Mouse (Mus musculus) frontal cortex, adult (tissue): ENCODE data around the gene Cox7a2l.
A peak's percentile ranks its signal among the peaks of the same experiment; 100 is the strongest.

Source experiments
- ATAC-seq: cut with Nextera tagmentation; 2 replicates; pipeline ENCODE4 v1.9.2; 2017; ENCODE audit warnings: mild to moderate bottlenecking, moderate library complexity, mixed read lengths; ENCODE audit not compliant: low TSS enrichment

Cox7a2l gene

DNA sequence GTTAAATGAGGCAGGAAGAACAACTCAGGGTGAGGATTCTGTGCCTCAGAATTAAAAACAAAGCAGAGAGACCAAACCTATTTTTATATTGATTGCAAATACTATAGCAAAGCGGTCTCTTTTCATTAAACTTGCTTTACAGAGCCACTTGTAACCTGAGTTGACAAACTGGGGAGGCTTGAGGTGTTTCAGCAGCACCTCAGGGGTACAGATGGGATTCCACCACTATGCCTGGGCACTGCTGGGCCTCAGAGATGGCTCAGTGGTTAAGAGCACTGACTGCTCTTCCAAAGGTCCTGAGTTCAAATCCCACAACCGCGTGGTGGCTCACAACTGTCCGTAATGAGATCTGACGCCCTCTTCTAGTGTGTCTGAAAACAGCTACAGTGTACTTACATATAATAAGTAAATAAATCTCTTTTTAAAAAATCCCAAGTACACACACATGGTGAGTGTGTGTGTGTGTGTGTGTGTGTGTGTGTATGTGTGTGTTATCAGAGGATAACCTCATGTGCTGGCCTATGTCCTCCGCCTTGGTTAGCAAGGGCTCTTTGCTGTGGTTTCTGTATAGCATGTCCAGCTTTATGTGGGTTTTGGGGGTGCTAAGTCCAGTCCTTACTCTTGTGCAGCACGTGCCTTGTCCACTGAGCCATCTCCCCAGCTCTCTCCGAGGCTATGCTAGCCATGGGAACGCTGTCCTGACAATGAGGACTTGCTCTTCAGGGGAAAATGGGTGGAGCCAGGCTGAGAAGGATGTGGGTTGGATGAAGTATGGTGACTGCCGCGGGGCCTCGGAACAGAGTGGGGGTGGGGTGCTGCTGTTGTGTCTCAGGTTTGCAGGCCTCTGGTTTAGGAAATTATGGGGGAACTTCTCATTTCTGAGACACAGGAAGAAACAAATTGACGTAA is 9.7 kb upstream of the Cox7a2l start:
- ATAC-seq: no peak

DNA sequence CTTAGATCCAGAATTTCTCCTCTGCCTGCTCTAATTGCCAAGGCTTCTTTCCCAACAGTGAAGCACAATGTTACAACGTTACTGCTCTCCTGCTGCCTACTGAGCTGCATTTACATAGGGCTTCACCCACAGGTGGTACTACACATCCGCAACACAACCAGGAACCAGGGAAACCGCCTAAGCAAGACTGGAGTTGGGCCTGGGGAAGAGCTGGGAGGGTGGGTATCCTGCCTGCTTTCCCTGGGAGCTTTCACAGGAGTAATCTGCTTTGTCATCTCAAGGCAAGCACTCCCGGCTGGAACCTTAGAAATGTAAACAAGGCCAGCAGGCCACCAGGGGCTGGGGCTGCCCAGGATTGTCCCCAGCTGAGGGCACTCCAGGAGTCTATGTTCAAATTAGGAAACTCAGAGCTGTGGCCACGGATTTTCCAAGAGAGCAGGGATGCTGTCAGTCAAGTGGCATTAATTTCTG is 9.0 kb upstream of the Cox7a2l start:
- ATAC-seq: no peak

DNA sequence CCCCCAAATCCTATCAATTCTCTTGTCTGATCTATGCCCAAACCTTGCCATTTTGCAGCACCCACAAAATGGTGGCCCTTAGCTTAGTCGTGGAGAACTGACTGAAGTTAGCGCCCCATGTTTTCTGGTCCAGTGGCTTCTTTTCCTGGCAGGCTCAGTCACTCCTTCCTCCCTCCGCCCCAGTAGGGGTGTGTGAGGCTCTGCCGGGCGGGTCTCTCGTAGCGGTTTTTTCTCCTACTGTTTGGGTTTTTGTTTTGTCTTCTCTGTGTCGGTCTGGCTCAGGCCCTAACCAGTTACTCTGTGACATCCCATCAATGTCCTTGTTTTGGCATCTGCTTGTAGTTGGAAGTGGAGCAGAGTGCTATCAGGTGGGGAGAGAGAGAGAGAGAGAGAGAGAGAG is 8.5 kb upstream of the Cox7a2l start:
- no peak for ATAC-seq

DNA sequence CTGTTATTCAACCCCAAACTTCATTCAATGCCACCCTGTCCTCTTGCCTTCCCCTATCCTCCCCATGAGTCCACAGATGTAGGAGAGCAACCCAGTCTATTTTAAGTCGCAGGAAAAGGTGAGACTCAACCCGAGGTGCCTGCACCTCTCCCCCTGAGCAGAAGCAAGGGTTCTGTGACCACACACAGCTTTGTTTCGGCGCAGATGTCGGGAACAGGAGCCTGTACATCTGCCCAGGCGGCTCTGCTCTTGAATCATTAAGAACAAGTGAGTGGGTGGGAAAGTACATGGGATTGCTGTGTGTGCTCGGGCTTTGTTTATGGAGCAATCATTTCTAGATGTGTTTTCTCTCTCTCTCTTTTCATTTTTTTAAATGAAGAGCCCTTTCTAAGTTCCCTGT is 7.6 kb upstream of the Cox7a2l start:
- ATAC-seq: no peak

DNA sequence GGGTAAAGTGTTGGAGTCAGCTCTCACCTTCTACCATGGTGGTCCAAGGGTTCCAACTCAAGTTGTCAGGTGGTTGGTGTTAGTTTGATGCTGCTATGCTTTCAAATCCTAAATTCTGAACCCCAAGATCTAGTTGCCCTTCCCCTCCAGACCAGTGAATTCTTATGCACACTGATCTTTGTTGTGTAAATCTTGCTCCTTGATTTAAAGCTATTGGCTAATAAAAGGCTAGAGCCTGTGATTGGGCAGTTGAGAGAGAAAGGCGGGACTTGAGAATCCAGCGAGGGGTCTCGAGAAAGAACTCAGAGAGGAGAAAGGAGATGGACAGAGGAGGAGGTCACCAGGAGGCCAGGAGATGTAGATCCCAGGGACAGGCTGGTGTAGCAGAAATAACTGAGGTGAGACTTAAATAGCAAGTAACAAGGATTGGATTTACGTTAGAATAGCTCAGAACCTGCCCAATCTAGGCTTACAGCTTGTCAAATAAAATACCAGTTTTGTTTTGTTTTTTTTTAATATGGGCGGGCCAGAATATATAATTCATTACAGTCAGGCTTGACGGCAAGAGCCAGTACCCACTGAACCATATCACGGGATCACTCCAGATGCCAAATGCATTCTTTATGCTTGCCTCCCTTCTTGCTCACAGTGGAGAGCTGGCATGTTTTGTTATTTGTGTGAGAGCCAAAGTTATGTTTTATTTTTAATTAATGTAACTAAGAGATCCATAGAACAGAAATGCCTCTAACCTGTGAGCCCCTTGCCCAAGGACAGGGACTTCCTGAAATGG is 5.7 kb upstream of the Cox7a2l start:
- no peak for ATAC-seq

DNA sequence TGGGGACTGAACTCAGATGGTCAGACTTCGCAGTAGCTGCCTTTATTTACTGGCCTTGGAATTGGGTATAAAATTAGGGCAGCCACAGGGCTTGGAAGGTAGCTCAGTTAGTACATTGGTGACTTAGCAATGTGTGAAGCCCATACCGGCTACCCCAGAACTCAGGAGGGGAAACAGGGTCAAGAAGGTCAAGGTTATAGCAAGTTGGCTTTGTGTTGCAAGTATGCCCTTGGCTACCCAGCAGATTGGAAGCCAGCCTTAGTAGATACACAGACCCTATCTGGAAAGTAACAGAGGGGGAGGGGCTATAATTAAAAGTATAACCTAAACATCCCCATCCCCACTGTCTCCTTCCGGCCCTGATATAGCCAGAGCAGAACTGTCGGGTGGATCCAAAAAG is 4.8 kb upstream of the Cox7a2l start:
- no peak for ATAC-seq

DNA sequence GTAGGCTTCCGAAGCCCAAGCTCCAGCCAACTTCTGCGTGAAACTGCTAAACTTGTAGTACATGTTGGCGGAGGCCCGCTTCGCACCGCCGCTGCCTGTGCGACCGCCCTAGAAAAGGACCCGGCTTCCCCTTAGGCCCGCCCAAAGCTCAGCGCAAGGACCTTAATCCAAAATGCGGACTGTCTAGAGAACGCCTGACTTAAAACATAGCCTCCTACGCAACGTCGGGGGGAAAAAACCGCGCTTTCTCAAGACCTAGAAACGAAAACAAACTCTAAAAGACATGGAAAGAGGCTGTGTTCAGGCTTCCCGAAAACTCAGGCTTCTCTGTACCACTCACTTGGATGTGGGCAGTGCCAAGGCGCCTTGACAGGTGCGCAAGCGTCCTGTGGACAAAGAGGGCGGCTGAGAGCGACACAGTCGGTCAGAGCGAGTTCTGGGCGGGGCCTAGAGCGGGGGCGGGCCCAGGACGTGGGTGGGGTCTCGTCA is 2.9 kb downstream of the Cox7a2l start:
- ATAC-seq: peak; percentile 88

DNA sequence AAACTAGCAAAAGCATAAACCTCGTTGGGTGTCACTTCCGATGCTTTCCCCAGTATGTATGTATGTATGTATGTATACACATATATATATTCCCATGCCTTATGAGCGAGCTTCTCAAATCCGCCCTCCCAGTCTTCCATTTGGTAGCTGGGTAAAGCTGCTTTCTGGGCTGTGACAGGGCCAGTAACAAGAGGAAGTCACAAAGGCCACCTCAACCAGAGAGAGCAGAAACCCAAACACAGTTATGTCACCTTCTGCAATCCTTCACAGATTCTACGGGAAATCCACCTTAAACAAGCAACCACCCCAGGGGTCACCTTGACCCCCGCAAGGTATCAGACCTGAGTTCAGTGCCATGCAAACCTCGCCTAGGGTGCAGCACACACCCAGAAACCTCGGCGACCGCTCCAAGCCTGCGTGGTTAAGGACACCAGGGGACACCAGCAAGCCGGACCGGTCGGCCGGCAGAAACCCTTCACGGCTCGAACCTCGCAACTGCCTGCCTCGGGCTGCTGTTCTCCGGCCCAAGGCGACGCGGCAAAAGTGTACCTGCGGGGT is 3.4 kb downstream of the Cox7a2l start:
- ATAC-seq: peak; percentile 29

DNA sequence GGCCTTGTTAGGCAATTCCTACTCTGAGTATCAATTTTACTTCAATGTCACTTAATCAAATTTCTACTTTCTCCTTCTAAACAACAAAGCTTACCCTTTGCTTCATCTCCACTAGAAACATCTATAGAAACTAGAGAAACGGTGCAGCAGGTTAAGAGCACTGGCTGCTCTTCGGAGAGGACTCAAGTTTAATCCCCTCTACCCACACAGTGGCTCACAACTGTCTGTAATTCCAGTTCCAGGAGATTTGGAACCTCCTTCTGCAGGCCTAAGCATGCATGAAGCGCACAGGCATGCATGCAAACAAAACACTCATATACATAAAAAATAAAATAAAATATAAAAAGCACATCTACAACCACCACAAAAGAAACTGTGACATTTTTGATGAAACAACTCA is 5.0 kb downstream of the Cox7a2l start:
- no peak for ATAC-seq

DNA sequence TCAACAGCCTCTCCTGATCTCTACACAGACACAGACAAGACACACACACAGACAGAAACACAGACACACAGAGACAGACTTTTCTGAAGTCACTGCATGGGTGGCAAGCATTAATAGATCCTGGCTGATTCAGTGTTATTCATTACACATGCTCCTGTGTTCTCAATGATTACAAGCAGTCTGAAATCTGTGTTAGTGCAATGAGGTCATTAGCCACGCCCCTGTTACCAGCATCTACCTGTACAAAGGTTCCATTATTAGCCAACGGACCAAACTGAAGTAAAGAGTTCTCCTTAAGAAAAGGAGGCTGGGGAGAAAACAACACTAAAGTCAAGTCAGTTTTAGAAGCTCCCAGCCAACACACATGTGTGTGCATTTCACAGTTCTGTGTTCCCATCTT is 13.4 kb downstream of the Cox7a2l start:
- no peak for ATAC-seq

DNA sequence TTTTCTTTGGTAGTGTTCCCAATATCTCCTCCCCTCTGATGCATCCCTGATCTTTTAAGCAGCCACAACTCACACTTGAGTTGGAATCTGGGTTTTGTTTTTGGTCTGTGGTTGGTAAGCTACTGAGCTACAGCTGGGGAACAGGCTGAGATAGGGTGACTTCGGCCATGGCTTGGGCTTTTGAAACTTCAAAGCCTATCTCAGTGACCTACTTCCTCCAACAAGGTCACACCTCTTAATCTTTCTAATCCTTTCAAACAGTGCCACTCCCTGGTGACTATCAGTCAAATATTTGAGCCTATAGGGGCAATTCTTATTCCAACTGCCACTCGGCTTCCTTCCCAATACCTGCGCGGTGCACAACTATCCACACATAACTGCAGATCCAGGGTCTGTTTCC is 17.4 kb downstream of the Cox7a2l start:
- ATAC-seq: no peak

DNA sequence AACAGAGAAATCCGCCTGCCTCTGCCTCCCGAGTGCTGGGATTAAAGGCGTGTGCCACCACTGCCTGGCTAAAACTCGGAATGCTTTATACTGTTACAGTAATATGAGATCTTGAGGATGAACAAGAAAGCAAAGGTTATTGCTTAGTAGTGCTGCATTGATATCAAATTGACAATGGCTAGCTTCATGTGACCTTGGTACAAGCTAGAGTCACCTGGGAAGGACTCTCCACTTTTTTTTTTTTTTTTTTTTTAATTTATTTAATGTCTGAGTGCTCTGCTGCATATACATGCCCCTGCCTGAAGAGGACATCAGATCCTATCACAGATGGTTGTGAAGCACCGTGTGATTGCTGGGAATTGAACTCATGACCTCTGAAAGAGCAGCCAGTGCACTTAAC is 18.2 kb downstream of the Cox7a2l start:
- no peak for ATAC-seq

DNA sequence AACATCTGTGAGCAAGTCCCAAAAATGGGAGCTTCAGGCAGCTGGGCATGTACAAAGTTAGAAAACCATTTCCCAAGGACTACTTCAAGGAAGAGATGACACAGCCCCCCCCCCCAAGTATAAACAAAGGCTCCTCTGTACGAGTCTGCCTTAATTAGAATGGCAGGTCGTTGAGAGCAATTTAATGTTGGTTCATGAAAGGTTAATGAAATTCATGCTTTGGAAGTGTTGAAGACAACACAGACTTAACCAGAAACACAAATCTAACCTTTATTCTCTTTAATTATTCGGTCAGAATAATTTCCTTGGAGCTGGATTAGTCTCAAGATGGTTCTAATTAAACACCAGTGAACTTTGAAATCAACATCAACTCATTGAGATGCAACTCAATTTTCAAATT is 29.4 kb downstream of the Cox7a2l start:
- no peak for ATAC-seq

DNA sequence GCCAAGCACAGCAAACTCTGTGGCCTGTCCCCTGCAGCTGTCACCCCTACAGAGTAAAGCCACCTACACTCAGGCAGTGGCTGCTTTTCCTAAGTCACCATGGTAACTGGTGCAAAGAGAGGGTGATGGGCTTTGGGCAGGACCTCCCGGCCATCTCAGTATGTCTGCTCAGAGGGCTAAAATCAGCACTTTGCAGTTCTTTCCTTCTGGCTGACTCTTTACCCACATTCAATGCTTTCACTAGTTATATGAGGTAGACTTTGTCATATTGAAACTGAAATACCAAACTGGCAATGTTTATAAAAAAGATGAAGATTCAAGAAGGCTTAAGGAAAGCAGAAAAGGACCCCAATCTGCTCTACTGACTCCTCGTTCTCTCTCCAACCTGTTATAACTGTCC is 33.3 kb downstream of the Cox7a2l start:
- no peak for ATAC-seq

DNA sequence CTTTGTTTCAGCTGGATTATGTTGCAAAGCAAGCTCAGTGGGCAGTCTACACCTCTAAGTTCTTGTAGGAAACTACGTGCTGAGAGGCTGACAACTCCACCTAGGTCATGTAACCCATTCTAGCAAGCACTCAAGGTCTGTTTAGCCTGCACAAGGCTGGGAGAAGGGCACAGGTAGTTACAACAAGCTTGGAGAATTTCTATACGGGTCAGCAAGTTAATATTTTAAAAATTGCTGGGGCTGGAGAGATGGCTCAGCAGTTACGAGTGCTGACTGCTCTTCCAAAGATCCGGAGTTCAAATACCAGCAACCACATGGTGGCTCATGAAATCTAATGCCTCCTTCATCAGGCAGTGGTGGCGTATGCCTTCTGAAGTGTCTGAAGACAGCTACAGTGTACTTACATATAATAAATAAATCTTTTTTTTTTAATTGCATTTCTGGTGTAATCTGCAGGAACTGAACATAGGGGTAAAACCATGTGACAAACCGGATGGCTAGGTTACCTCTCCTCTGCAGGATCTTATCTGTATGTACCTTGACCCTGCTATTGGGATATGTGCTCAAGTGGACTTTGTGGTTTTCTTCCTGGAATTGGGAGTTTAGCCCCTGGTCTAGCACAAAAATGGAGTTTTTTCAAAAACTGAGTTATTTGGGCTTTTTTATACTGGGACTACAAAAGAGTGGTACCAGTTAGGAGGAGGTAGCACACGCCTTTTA is 34.2 kb downstream of the Cox7a2l start:
- ATAC-seq: no peak

DNA sequence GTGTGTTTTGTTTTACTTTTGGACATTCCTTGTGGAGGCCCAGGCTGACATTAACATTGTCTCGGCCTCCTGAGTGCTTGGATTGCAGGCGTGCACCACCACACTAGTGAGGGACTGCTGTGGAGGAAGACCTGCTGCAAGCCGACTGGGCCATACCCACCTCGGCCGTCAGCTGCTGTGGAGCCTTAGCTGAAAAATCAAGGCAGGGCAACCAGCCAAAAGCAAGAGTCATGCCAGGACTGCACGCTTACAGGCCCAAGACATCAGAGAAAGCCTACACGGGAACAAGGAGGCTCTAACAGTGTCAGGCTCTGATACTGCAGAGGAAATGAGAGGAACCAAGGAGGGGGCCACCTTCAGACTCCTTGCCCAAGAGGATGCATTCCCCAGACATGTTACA is 35.6 kb downstream of the Cox7a2l start:
- ATAC-seq: peak; percentile 43; the same call in 1 of the 2 replicates

DNA sequence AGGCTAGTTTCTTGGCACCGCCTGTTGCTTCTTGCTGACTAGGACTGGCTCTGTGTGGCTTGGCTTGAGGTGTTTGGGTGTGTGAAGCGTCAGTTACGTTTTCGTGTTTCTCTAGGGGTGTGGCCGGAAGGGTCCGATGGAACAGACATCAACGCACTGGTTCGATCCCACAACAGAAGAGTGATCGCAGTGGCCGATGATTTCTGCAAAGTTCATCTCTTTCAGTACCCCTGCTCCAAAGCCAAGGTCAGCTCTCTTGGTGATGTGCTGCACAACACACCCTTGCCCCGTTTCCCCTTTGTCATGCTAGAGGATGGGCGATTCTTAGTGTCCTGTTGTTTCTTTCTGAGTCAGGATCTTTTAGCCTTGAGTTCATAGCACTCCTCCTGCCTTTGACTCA is 40.0 kb downstream of the Cox7a2l start:
- ATAC-seq: no peak

DNA sequence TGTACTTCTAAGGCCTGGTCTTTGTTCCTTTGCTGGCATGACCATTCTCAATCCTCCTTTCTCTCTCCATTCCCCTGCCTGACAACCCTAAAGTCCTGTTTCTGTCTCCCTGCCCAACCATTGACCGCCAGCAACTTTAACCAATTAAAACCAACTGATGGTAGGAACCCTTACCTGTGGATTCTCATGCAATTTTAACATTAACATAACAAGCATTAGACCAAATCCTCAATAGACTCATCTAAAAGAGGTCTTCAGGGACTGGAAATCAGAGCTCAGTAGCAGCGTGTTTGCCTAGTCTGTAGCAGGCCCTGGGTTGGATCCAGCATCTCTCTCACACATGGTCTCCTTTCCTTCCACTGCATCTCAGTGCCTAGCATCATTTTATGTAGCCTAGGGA is 47.5 kb downstream of the Cox7a2l start:
- ATAC-seq: no peak

DNA sequence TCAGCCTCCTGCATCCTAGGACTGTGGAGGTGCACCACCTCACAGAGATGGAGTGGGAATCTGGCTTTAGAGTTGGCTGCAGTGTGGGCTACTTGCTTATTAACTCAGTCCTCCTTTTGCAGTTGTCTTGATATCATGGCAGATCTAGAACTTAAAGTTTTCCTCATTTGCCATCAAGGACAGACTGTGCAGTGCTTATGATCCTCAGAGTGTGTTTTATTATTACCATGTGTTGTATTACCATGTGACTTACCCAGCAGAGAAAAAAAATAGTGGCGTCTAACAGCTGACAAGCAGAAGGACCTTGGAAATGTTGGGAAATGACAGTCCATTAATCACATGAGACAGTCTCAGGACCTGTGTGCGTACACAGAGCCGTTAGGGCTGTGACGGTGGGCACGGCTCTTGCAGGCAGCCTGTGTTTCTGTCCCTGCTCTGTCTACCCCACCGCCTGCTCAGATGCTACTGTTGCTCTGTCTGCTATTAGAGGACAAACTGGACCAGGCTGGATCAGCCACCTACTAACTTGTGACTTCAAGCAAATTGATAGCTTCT is 50.4 kb downstream of the Cox7a2l start:
- ATAC-seq: no peak

DNA sequence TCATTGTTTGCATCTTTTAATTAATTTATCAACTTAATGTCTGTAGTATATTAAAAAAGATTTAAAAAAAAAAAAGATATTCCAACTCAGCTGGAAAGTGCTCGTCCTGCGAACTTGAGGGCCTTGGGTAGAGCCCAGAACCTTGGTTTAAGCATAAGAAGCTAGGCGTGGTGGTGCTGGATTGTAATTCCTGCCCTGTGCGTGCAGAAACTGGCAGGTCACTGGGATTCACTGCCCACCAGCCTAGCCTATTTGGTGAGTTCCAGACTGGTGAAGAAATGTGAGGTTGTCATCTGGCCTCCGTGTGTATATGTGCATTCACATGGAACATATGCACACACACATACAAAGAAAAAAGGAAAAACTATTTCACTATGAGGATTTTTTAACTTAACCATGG is 51.2 kb downstream of the Cox7a2l start:
- ATAC-seq: no peak

DNA sequence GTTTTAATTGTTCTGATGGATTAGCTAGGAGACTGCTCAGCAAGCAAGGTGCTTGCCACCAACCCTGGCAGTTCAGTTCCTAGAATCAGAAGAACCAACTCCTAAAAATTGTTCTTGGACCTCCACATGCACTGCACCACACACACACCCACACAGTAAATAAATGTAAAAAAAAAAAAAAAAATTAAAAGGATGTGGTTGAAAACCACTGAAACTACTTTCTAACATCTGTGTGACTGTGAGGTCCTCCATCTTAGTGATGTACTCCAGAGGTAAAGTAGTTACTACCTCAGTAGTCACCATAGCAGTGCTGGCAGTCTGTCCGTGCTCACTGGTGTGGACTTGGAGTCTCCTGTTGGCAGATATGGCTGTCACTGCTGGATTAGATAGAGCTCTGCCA is 59.9 kb downstream of the Cox7a2l start:
- ATAC-seq: no peak

DNA sequence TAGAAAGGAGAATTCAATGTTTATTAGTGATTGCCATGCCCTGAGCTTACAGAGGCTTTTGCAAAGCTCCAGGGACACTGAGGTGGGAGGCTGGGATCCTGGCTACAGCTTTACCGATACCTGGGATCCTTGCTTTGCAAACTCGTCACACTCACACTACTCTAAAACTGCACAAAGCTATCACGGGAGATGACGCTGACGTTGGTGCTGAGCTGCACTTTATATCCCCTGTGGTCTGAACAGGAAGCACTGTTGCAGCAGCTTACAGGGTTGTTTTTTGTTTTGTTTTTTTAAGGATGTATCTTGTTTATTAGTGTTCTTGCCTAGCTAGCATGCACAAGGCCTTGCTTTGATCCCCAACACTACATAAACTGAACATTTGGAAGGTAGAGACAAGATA is 63.5 kb downstream of the Cox7a2l start:
- no peak for ATAC-seq
